Mouse (Mus musculus) testis, adult 2 months (tissue): ENCODE results near the gene Nos1.

Experiments used
- CTCF ChIP-seq: fragments of 200-500 bp; IDR thresholded peaks from 2 replicates; pipeline ENCODE4 v1.5.1; 2012; ENCODE audit warnings: low read depth, mild to moderate bottlenecking, inconsistent platforms, low read length, moderate library complexity; ENCODE audit not compliant: control insufficient read depth, insufficient read depth, insufficient replicate concordance
- POLR2A ChIP-seq: fragments of 200-500 bp; IDR thresholded peaks from 2 replicates; pipeline ENCODE4 v1.6.1; 2012; ENCODE audit warnings: low read depth, mild to moderate bottlenecking, inconsistent platforms, low read length, moderate library complexity; ENCODE audit not compliant: control insufficient read depth

- no peak for TF ChIP-seq POLR2A
- TF ChIP-seq CTCF: peak; percentile 62; the same call in 1 of the 2 replicates
Observed at GRCm38 (mm10) chr5:117916906-117917305, 136.1 kb downstream of the Nos1 start.
